Comparison of ENCODE assay signal across 17 mouse cellular contexts in genomic region chr1:43460468-43460867, GRCm38 (mm10). TPM values are rescaled to one million over a fixed set of nuclear protein-coding genes. Genes with fewer than 3 reads are reported as not detected.
DNase-seq lines count a peak whose midpoint lies in the region.
"Had no signal": no experiment of that assay in that cellular context is flagged by ENCODE, and none has a peak within 500 bp of the region (broad histone marks: within the 10 kb centered on the region; RNA-seq: fewer than 3 reads in every experiment).

No protein-coding gene starts in this region.

- peak; percentile 82 for DNase-seq in heart, adult 11 months
- no peak for DNase-seq in heart, postnatal 10 days
- peak; percentile 63 for DNase-seq in thymus, postnatal 0 days (ENCODE audit: low spot score)
- no peak for DNase-seq in thymus, postnatal 36 days
- peak; percentile 13 for DNase-seq in naive thymus-derived CD4-positive, alpha-beta T cell, adult 2 months (ENCODE audit: low read depth)
- DNase-seq in thymus, postnatal 4 days = peak; percentile 46
- no peak for DNase-seq in spleen, postnatal 10 days (ENCODE audit: low spot score in 2 of 2)
- DNase-seq: adrenal gland, adult 2 months; adrenal gland, postnatal 10 days; adrenal gland, postnatal 25 days; cerebellum, adult 11 months; cerebellum, adult 18-20 months; cerebellum, adult 8-10 months; cerebellum, adult 9-11 months; cerebellum, postnatal 14 days; cerebellum, postnatal 36 days; embryo, embryonic 11 days had no signal

- intact Hi-C loops in heart, postnatal 10 days (cut with DNase I) = no loop called here

RNA-seq across cellular contexts. Expression of gene Nck2, which starts 16.1 kb away (rescaled TPM):
- 10 to 100 TPM; 30.2 to 33.8 TPM for total RNA-seq in heart, postnatal 10 days (2021)
- 85.5 and 103 TPM in 2 replicates for polyA plus RNA-seq in thymus, postnatal 0 days (2015; fragmentation: Nextera tagmentation; extraction: Ambion mirVana)

Comparison
In these comparisons a context has a peak if more than half of its experiments do, and no peak if none do; other contexts are left out.
1. DNase-seq: peak in heart, adult 11 months (single experiment), thymus, postnatal 0 days (single experiment), naive thymus-derived CD4-positive, alpha-beta T cell, adult 2 months (single experiment) and thymus, postnatal 4 days (single experiment); none in heart, postnatal 10 days (0 of 2), thymus, postnatal 36 days (0 of 2) and spleen, postnatal 10 days (0 of 2).